Mouse (Mus musculus) liver, embryonic 13.5 days (tissue): ENCODE results near the gene Mgll. TPM values are rescaled to one million over a fixed set of nuclear protein-coding genes. Genes with fewer than 3 reads are reported as not detected.

Experiments used
- polyA plus RNA-seq: library from polyadenylated mRNA; unstranded; fragments of >200 nt; fragmentation: Nextera tagmentation; extraction: Ambion mirVana; gene quantifications from 2 replicates; pipeline ENCODE4 v1.2.1, GENCODE M21; 2015

Gene Mgll
- polyA plus RNA-seq, 1 experiment from 2014 or later: 68.8 TPM

Other genes with a start within 250 kb of the Mgll start
- 113 and 132 TPM in 2 replicates for gene Sec61a1, start 205.5 kb upstream of the Mgll start, polyA plus RNA-seq
- 1.1 and 1.6 TPM in 2 replicates for gene Kbtbd12, start 86.5 kb upstream of the Mgll start, polyA plus RNA-seq
- 45.5 and 46.5 TPM in 2 replicates for gene Abtb1, start 117.6 kb downstream of the Mgll start, polyA plus RNA-seq
- 2.3 and 2.9 TPM in 2 replicates for gene Podxl2, start 150.6 kb downstream of the Mgll start, polyA plus RNA-seq
- gene Mcm2, start 174.4 kb downstream of the Mgll start, polyA plus RNA-seq: 186 and 202 TPM in 2 replicates
- gene Tpra1, start 177.8 kb downstream of the Mgll start, polyA plus RNA-seq: 42.8 and 46.0 TPM in 2 replicates